Mouse (Mus musculus) splenic B cell, adult 2 months (primary cell): ENCODE results near the gene Lrp2.
"Not testable (repeated sequence)": the region's sequence is repeated elsewhere in the genome, so short reads cannot be mapped to it uniquely, and the experiment has no call there.

ENCODE experiments used
- DNase-seq: peaks from one replicate; pipeline ENCODE4 v3.0.0-alpha.2; 2011; ENCODE audit warnings: low read depth, low spot score
- H3K27me3 ChIP-seq: 2 replicates; pipeline ENCODE4 v1.6.1; 2012; ENCODE audit warnings: mild to moderate bottlenecking, low read length, moderate library complexity, mixed read lengths; ENCODE audit not compliant: control insufficient read depth, poor library complexity, insufficient read depth, severe bottlenecking
- H3K36me3 ChIP-seq: 2 replicates; pipeline ENCODE4 v1.6.1; 2012; ENCODE audit warnings: mild to moderate bottlenecking, low read length, moderate library complexity, mixed read lengths; ENCODE audit not compliant: control insufficient read depth, poor library complexity, insufficient read depth, severe bottlenecking

Gene Lrp2

DNA sequence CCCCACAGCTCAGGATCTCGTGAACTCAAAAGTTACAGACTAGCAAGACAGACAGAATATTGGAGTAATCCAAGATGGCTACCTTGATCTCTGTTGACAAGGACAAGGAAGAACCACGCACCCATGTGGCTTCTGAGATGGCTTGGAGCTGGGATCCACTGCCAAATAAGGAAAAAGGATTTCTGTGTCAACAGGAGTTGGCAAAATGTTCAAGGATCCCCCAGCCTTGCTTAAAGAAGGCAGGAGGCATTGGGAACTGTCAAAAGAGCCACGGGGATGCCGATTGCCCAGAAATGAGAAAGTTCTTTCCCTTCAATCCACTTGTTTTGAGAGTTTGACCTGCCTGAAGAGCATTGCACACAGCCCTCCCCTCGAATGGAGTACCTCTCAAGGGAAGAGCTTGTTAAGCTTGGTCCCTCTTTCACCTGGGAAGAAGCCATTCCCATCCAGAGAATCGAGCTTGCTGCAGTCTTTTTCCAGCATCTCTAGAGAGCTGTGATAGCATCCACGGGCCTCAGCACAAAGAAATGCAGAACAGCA lies 6.2 kb upstream of the Lrp2 start:
- Histone ChIP-seq H3K27me3 (no peaks in the 10 kb centered on the region), H3K36me3 (no peaks in the 10 kb centered on the region)
- no peak for DNase-seq

DNA sequence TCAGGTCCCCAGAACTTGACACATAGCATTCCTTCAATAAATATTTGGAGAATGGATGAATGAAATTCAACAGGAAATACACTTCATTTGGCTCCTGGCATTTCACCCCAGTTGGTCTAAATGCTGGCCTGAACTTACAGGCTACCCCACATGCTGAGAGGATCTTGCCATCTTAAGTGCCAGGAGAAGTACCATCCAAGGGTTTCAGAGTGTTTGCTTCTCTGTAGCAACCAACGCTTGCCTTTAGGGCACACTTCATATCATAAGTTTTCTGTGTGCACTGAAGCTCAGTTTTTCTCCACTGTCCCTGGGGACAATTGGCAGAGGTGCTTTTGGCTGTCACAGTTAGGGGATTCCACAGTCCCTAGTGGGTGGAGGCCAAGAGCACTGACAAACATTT lies 4.7 kb upstream of the Lrp2 start:
- H3K36me3 ChIP-seq, result no peaks in the 10 kb centered on the region

DNA sequence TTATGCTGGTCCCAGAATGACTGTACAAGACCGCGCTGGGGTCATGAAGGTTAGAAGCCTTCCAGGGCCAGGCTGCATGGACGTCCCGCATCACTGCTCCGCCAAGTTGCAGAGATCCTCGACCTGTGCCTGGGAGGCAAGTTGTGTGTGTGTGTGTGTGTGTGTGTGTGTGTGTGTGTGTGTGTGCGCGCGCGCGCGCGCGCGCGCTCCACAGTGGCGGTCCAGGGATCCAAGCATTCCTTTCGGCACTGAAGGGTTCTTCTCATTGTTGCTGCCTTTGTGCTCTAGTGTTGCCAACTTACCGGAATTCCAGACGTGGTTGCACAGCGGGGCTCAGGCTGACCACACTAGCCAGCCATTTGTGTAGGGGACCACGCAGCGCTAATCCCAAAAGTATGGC lies 2.0 kb upstream of the Lrp2 start:
- DNase-seq, result no peak
- Histone ChIP-seq H3K36me3 (no peaks in the 10 kb centered on the region), H3K27me3 (no peaks in the 10 kb centered on the region)

More for the DNA sequence above, 4.7 kb upstream of the Lrp2 start:
- no peaks in the 10 kb centered on the region for H3K27me3 ChIP-seq
- no peak for DNase-seq

DNA sequence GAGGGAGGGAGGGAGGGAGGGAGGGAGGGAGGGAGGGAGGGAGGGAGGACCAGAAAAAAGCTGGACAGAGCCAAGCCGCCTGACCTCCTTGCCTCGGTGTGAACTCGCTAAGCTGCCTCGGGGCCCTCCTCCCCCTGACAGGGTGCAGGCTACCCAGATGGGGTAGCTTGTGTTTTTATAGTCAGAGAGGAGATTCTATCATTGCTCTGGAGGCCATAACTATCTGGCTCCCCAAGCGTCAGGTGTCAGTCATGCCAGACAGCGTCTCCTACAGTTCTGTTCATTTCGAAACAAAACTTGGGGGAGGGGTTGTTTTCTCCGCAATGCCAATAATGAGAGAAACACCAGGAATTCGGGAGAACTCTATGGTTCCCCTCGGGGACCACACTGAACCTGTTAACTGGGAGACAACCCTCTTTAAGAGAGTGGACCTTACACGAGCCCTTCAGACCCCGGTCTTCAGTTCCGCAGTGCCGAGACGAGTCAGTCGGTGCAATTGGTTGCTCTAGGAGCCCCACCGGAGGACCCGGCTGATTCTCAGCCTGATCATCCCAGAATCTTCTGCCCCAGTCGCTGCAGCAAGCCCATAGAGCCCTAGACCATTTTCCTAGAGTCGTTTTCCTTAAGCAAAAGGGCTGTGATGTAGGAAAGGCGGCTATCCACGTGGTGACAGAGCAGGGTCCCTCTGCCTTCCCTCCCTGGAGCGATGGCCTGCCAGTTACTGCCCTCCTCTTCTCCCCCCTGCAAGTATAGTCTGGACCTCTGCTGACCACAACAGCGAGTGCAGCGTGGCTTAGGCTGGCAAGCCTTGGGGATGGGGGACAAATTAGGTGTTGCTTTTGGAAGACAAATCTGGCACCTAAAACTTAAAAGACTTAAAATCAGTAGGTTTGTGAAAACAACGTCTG lies 1.2 kb upstream of the Lrp2 start:
- DNase-seq, result no peak
- H3K36me3 ChIP-seq, result no peaks in the 10 kb centered on the region
- H3K27me3 ChIP-seq, result no peaks in the 10 kb centered on the region

DNA sequence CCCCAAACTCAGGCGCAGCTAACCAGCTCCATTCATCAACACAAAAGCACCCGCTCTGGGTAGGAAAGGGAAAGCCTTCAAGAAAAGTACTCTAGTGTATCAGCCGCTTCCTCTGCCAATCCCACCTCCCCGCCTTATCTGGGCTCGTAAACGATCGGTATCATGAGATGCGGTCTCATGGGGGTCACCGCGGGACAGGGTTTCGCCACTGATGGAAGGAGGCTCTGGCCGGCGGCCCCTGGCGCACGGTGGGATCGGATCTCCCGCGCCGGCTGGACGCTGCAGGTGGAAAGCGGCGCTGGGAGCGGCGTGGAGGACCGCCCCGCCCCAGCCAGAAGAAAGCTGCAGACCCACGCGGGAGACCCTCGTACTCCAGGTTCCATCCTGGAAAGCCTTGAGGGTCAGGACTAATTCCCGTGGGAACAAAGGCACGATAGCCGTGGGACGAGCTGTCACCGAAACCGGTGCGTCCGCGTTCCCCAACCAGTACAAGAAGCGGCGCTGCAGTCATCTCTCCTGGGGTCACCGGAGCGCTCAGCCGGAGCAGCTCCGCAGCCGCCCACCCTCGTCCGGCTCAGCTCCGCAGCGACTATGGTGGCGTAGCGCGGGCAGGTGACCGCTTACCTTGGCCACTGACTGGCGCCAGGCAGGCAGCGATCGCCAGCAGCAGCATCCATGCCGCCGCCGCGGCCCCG lies 527 bp downstream of the Lrp2 start:
- Histone ChIP-seq H3K27me3 (no peaks in the 10 kb centered on the region), H3K36me3 (no peaks in the 10 kb centered on the region)
- DNase-seq, result no peak

DNA sequence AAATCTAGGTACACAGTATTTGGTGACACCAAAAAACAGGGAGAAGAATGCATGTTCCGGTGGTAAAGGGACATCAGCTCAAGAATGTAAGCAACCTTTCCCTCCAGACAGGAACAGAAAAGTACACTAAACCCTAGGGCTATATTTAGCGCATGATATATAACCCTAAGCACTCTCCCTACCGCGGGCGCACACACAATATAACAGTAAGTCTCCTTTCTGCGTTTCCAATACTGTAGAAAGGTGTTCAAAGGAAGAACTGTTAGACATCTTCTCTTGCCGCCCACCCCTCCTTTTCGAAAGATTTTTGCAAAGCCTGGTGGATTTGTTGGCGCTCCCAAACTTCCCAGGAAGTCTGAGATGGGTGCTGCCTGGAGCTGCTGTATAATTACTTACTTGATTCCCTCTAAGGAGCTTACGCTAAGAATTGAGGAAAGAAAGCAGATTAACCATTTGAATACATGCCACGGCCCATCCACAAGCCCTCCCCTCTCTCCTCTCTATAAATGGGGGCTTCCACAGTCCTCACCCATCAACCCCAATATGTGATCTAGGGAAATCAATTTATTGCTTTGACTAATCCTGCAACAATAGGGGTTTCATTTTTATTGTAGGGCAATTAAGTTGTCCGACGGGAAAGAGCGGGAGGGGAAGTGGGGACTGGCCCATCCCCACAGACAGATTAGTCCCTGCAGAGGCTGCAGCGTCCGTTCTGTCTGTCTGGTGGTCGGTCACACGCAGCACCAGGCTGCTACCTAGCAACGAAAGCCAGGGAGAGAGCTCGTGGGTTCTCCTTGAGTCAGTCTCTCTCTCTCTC lies 1.5 kb downstream of the Lrp2 start:
- Histone ChIP-seq H3K36me3 (no peaks in the 10 kb centered on the region), H3K27me3 (no peaks in the 10 kb centered on the region)

DNA sequence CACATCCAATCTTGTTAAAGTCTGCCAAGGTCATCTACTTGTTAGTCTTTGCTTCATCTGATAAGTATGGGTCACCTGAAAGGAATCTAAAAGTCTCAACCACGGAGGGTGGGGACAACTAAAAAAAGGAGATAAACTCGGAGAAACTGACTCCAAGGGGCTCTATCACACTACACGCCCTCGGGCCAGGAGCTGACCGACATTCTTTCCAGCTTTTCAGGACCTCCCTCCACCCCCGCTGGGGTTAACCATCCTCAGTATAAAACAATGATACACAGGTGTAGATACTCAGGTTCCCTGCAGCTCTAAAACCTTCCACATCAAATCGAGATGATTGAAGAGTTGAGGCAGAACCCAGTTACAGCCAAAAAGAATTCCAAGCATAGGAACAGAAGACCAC lies 3.0 kb downstream of the Lrp2 start:
- no peak for DNase-seq
- H3K27me3 ChIP-seq, result no peaks in the 10 kb centered on the region
- H3K36me3 ChIP-seq, result no peaks in the 10 kb centered on the region

More for the DNA sequence above, 1.5 kb downstream of the Lrp2 start:
- DNase-seq, result no peak

DNA sequence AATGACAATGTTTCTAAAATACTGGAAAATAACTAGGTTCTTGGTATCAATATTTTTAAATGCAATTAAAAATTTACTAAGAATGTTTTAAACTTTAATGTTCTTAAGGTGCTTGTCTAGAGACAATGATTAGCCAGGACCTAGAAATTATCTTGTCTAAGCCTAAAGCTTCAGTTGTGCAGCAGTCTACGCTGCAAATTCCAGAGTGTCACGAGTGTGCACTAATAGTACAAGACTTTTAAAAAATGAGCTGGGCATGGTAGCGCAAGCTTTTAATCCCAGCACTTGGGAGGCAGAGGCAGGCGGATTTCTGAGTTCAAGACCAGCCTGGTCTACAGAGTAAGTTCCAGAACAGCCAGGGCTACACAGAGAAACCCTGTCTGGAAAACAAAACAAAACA lies 3.8 kb downstream of the Lrp2 start:
- DNase-seq, H3K27me3 ChIP-seq, H3K36me3 ChIP-seq: not testable (repeated sequence)

DNA sequence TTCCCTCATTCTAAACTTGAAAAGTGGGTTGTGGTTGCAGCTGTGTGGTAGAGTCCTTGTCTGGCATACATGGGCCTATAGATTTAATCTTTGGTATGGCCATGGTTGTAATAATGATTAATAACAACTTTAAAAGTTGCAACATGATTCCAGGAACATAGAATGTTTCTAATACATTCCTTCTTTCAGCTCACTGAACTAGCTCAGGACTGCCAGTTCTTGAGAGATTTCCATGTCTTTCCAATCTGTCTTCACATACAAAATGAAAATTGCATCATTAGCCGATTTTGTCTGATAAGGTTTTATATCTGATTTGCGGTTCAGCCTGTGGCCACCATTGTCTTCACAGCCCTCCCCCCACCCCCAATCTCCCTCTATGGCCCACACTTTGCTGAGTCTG lies 5.8 kb downstream of the Lrp2 start:
- Histone ChIP-seq H3K36me3 (no peaks in the 10 kb centered on the region), H3K27me3 (no peaks in the 10 kb centered on the region)
- no peak for DNase-seq

DNA sequence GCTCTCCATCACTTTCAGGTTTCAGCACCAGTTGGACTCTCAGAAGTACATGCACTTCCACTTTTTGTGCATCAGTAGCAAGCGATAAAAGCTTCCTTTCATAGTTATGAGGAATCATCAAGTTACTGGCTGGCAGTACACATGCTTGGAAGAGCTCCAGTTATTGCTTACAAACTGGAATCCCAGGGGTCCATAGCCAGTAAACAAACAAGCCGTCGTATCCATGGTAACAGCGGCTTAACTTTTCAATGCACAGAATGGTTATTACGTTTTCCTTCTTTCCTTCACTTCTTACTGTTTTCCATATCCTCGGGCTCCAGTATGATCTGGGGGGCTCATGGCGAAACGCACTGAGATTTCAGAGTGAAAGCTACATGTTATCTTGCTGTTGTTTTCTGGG lies 7.7 kb downstream of the Lrp2 start:
- H3K27me3 ChIP-seq, result no peaks in the 10 kb centered on the region
- no peaks in the 10 kb centered on the region for H3K36me3 ChIP-seq
- DNase-seq, result no peak

DNA sequence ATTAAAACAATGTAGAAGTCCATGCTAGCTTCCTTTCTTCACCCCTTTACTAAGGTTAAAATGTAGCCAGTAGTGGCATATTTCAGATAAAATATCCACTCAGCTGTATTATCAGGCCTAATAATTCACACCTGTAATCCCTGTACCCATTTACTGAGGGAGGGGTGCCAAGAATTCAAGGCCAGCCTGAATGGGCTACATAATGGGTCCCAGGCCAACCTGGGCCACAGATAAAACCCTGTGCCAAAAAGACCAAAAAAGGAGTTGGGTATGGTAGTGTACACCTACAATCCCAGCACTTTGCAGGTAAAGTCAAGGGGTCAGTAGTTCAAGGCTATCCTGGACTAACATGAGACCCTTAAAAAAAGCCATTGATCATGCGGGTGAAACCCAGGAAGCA lies 9.3 kb downstream of the Lrp2 start:
- no peaks in the 10 kb centered on the region for H3K27me3 ChIP-seq
- no peak for DNase-seq
- no peaks in the 10 kb centered on the region for H3K36me3 ChIP-seq

DNA sequence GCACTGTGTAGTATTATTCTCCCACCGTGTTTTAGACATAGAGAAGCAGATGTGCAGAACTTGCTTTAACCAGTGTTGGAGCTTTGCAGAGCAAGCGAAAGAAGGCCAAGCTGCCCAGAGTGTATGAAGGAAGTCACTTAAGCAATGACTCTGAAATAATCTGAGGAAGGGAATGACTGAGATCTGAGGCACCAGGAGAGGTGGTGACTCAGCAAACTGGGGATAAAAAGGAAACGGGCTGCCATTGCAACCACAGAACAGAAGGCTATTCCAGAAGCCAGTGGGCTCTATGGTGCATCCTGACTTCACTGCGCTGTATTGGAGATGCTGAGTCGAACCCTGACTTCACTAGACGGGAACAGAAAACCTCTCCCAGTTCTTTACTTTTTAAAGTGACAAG lies 10.9 kb downstream of the Lrp2 start:
- no peaks in the 10 kb centered on the region for H3K27me3 ChIP-seq
- H3K36me3 ChIP-seq, result no peaks in the 10 kb centered on the region
- DNase-seq, result no peak

DNA sequence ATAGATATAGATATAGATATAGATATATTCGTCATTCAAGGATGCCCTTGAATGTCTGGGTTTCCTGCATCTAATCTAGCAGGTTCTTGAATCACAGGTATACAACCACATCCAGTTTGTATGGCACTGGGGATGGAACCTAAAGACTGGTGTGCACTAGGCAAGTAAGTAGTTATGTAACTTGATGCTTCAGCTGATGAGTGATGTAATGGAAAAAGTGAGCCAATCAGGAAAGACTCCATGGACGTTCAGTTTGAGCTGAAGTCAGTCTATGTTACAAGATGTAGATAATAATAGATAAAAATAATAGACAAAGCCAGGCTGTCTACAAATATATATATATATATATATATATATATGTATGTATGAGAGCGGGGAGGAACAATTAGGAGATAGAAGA lies 11.6 kb downstream of the Lrp2 start:
- no peak for DNase-seq
- H3K27me3 ChIP-seq, result no peaks in the 10 kb centered on the region
- H3K36me3 ChIP-seq, result no peaks in the 10 kb centered on the region

DNA sequence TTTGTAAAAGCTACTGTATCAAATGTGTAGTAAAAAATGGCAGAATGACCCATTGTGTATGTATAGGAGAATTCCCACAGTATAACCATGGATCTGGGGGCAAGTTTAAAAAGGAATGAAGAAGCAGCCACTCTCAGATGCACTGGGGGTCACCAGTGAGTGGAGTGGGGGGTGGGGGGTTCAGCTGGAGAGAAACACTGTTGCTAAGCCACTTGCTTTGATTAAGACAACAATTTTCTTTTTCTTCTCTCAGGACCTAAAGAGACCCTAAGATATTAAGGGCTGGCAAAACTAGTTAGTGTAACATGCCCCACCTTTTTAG lies 12.2 kb downstream of the Lrp2 start:
- DNase-seq, result no peak
- Histone ChIP-seq H3K27me3 (no peaks in the 10 kb centered on the region), H3K36me3 (no peaks in the 10 kb centered on the region)
